ENCODE assay signal across 29 mouse cellular contexts in genomic region chr10:111133271-111133670, GRCm38 (mm10). TPM values are rescaled to one million over a fixed set of nuclear protein-coding genes. Genes with fewer than 3 reads are reported as not detected.
DNase-seq lines count a peak whose midpoint lies in the region; ATAC-seq and TF ChIP-seq lines count a peak whose summit lies in the region.
"Had no signal": no experiment of that assay in that cellular context is flagged by ENCODE, and none has a peak within 500 bp of the region (broad histone marks: within the 10 kb centered on the region; RNA-seq: fewer than 3 reads in every experiment).

No protein-coding gene starts in this region.

- peaks cover 12% of the 10 kb centered on the region for H3K4me1 ChIP-seq in kidney, adult 2 months (ENCODE audit: control insufficient read depth, insufficient read depth, low read length)
- H3K4me1 ChIP-seq in kidney, embryonic 14.5 days (ENCODE audit: control insufficient read depth, insufficient read depth, low read length) = no peaks in the 10 kb centered on the region
- H3K4me1 ChIP-seq in bone marrow, adult 2 months (ENCODE audit: control insufficient read depth, insufficient read depth, low read length) = peaks cover 3% of the 10 kb centered on the region; the same call in 1 of the 2 replicates
- H3K4me1 ChIP-seq: embryonic facial prominence, embryonic 12.5 days; embryonic facial prominence, embryonic 15.5 days; heart, embryonic 12.5 days; hindbrain, embryonic 13.5 days had no signal

- H3K9ac ChIP-seq in kidney, embryonic 14.5 days (ENCODE audit: low read depth, low read length) = no peak overlapping the region
- H3K9ac ChIP-seq: embryonic facial prominence, embryonic 12.5 days; embryonic facial prominence, embryonic 15.5 days; forebrain, postnatal 0 days; heart, embryonic 12.5 days; heart, embryonic 15.5 days; hindbrain, embryonic 13.5 days had no signal

- H3K36me3 ChIP-seq in kidney, adult 2 months (ENCODE audit: control insufficient read depth, insufficient read depth, low read length) = no peaks in the 10 kb centered on the region
- no peaks in the 10 kb centered on the region for H3K36me3 ChIP-seq in kidney, embryonic 14.5 days (ENCODE audit: control insufficient read depth, insufficient read depth, low read length)
- H3K36me3 ChIP-seq: embryonic facial prominence, embryonic 12.5 days; embryonic facial prominence, embryonic 15.5 days; heart, embryonic 12.5 days; heart, embryonic 15.5 days; hindbrain, embryonic 10.5 days; hindbrain, embryonic 13.5 days had no signal

- H3K4me2 ChIP-seq in kidney, embryonic 14.5 days (replicated peaks; ENCODE audit: low read depth, low read length) = no peak overlapping the region
- H3K4me2 ChIP-seq: embryonic facial prominence, embryonic 12.5 days; embryonic facial prominence, embryonic 15.5 days; heart, embryonic 12.5 days; heart, embryonic 15.5 days; hindbrain, embryonic 13.5 days had no signal

- no peak for ATAC-seq in kidney, embryonic 14.5 days (ENCODE audit: low FRiP score, low TSS enrichment)
- ATAC-seq: activated CD4-positive, CD25-positive, alpha-beta regulatory T cell, adult 4 months; CD4-positive, CD25-positive, alpha-beta regulatory T cell, adult 4 months; forebrain, embryonic 14.5 days; forebrain, postnatal 0 days; hindbrain, embryonic 16.5 days had no signal

- H3K9me3 ChIP-seq in kidney, embryonic 14.5 days (ENCODE audit: control insufficient read depth, low read length) = no peaks in the 10 kb centered on the region
- H3K9me3 ChIP-seq: embryonic facial prominence, embryonic 12.5 days; embryonic facial prominence, embryonic 15.5 days; heart, embryonic 12.5 days; heart, embryonic 15.5 days; hindbrain, embryonic 10.5 days; hindbrain, embryonic 13.5 days had no signal

- H3K27me3 ChIP-seq in kidney, adult 2 months (replicated peaks; ENCODE audit: control insufficient read depth, insufficient read depth, low read length) = no peaks in the 10 kb centered on the region
- no peaks in the 10 kb centered on the region for H3K27me3 ChIP-seq in kidney, embryonic 14.5 days (ENCODE audit: control insufficient read depth, insufficient read depth, low read length)
- H3K27me3 ChIP-seq: embryonic facial prominence, embryonic 12.5 days; embryonic facial prominence, embryonic 15.5 days; heart, embryonic 12.5 days; heart, embryonic 15.5 days; hindbrain, embryonic 13.5 days had no signal

- no peak for TF ChIP-seq POLR2A in kidney, adult 2 months (IDR thresholded peaks at IDR 0.05; ENCODE audit: low read depth, low read length)
- no peak for TF ChIP-seq POLR2A in bone marrow, adult 2 months (IDR thresholded peaks at IDR 0.05; ENCODE audit: borderline replicate concordance, control insufficient read depth, low read depth, low read length)

- TF ChIP-seq CTCF in kidney, adult 2 months (conservative IDR thresholded peaks at IDR 0.05; ENCODE audit: insufficient read depth, insufficient read length, low read depth, low read length) = no peak
- TF ChIP-seq CTCF in bone marrow, adult 2 months (IDR thresholded peaks at IDR 0.05; ENCODE audit: control insufficient read depth, insufficient read depth, low read length) = no peak
- TF ChIP-seq CTCF in layer of hippocampus, adult 2 months (conservative IDR thresholded peaks at IDR 0.05) = no peak

- DNase-seq in kidney, adult 2 months = peak; percentile 88
- DNase-seq in kidney, postnatal 10 days = no peak
- DNase-seq in kidney, postnatal 14 days = peak; percentile 45
- DNase-seq in 416B (ENCODE audit: low read depth) = peak; percentile 40
- DNase-seq in layer of hippocampus, adult 2 months (ENCODE audit: low spot score in 2 of 2) = no peak
- no peak for DNase-seq in right cerebral cortex, postnatal 4 days
- DNase-seq: adrenal gland, adult 8-10 months; adrenal gland, postnatal 25 days; cerebellum, adult 11 months; cerebellum, adult 2 months; cerebellum, adult 9-11 months; cerebellum, postnatal 25 days; forebrain, postnatal 0 days; gastrocnemius, postnatal 25 days; heart, adult 18-20 months; heart, postnatal 10 days; heart, postnatal 36 days had no signal

- no peak overlapping the region for H3K4me3 ChIP-seq in kidney, adult 2 months (ENCODE audit: insufficient read depth, low read depth, low read length)
- no peak overlapping the region for H3K4me3 ChIP-seq in kidney, embryonic 14.5 days (ENCODE audit: low read length)
- H3K4me3 ChIP-seq in bone marrow, adult 2 months (replicated peaks; ENCODE audit: control insufficient read depth, low read depth, low read length) = peak overlapping the region; percentile 56
- no peak overlapping the region for H3K4me3 ChIP-seq in layer of hippocampus, adult 2 months
- H3K4me3 ChIP-seq: embryonic facial prominence, embryonic 12.5 days; embryonic facial prominence, embryonic 15.5 days; heart, embryonic 12.5 days; heart, embryonic 15.5 days; hindbrain, embryonic 10.5 days; hindbrain, embryonic 13.5 days had no signal

- 47% methylated on average over 5 of the region's 5 CpGs for WGBS in kidney, adult 2 months
- WGBS in kidney, embryonic 14.5 days = 89% methylated on average over 5 of the region's 5 CpGs
- 60% methylated on average over 5 of the region's 5 CpGs for WGBS in bone marrow, adult 2 months

- H3K27ac ChIP-seq in kidney, adult 2 months (ENCODE audit: insufficient read depth, low read depth, low read length) = peak overlapping the region; percentile 93
- H3K27ac ChIP-seq in kidney, embryonic 14.5 days (ENCODE audit: low read depth, low read length) = no peak overlapping the region
- no peak overlapping the region for H3K27ac ChIP-seq in bone marrow, adult 2 months (ENCODE audit: control insufficient read depth, insufficient read depth, low read depth, low read length, poor library complexity)
- no peak overlapping the region for H3K27ac ChIP-seq in layer of hippocampus, adult 2 months
- H3K27ac ChIP-seq: embryonic facial prominence, embryonic 12.5 days; embryonic facial prominence, embryonic 15.5 days; heart, embryonic 15.5 days; hindbrain, embryonic 10.5 days; hindbrain, embryonic 13.5 days had no signal

RNA-seq across cellular contexts. Expression of gene Osbpl8, which starts 31.3 kb away (rescaled TPM):
- 17.1 and 17.6 TPM in 2 replicates for polyA plus RNA-seq in kidney, adult 2 months (2012; rRNA removed)
- 5.5 and 9.6 TPM in 2 replicates for polyA plus RNA-seq in kidney, embryonic 14.5 days (2014; fragmentation: Nextera tagmentation; extraction: Ambion mirVana)
- 15.3 and 25.0 TPM in 2 replicates for polyA plus RNA-seq in bone marrow, adult 2 months (2011; ENCODE audit: insufficient read depth, insufficient read length, low replicate concordance, missing spikeins)
- total RNA-seq in layer of hippocampus, adult 2 months (2021) = 10 to 100 TPM; 60.8 to 60.9 TPM

Comparison
In these comparisons a context has a peak if more than half of its experiments do, and no peak if none do; other contexts are left out.
1. DNase-seq: peak in kidney, adult 2 months (single experiment), kidney, postnatal 14 days (single experiment) and 416B (single experiment); none in kidney, postnatal 10 days (single experiment), layer of hippocampus, adult 2 months (0 of 2) and right cerebral cortex, postnatal 4 days (single experiment).